Mouse (Mus musculus): Measurements from ENCODE around the gene Dap. TPM values are rescaled to one million over a fixed set of nuclear protein-coding genes. Genes with fewer than 3 reads are reported as not detected.
A peak's percentile ranks its signal among the peaks of the same experiment; 100 is the strongest.

Gene Dap
- total RNA-seq, 2 experiments from 2014 or later = 9.1 to 9.8 TPM

DNA sequence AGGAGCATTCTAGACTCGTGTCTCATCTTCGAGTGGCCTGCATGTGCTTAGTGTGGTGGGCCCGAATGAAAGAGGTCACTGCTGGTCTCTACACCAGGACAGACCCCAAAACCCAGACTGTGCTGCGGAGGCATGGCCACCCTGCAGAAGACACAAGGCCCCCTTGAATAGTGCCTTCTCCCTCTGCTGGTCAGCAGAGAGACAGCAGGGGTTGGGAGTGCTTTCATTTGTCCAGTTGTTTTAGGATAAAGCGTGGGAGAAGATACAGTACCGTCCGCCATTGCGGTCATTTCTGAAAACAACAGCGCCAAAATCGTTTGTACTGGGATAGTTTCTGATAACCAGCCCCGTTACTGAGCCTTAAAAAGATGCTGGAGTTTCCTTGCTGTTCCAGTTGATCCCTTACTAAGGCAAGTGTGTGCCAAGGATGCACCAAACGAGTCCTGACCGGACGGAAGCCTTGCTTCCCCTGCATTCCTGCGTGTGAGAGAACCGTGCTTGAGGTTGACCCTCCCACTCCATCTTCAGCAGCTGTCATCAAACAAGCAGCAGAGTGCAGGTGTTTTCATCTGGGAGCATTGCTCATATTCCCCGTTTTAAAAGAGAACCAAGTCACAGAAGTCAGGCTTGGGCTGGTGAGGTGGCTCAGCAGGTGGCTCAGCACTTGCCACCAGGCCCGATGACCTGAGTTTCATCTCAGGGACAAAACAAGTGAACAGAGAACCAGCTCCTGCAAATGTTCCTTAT, 34.8 kb downstream of the Dap start:
- no peak for DNase-seq (ENCODE audit: extremely low spot score in 1 of 2, low spot score in 1 of 2)

DNA sequence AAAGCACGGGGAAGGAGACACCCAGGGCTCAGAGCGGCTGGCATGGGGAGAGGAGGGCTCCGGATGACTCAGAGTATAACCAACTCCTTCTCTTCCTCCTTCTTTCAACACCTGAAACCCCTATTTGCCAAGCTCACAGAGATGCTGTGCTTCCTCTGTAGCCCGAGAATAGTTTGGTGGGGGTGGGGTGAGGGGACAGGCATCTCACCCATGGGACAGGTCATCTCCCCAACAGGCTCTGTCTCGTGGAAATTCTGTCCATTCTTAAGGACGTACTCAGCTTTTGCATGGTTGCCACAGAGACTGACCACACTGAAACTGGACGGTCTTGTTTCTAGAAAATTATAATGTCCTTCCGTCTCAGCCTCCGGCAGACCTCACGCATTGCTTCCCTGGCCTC, 37.0 kb downstream of the Dap start:
- no peak for DNase-seq (ENCODE audit: extremely low spot score in 1 of 2, low spot score in 1 of 2)

DNA sequence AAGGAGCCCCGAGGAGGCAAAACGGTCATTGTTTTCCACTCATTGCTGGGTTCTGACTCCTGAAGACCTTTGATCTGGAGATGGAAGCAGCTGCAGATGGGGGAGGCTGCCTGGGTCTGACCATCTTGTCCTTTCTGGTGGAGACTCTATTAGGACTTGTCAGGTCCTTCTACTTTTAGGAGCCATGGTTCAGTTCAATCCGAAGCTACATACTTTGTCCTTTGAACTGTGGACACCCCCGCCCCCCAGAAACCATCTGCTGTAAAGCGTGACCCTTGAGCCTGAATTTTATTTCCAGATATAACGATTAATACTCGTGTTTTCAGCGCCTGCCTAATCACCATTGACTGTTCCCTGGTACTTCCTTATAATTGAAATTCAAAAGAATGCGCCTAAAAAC, 38.2 kb downstream of the Dap start:
- DNase-seq (ENCODE audit: extremely low spot score in 1 of 2, low spot score in 1 of 2) = no peak

DNA sequence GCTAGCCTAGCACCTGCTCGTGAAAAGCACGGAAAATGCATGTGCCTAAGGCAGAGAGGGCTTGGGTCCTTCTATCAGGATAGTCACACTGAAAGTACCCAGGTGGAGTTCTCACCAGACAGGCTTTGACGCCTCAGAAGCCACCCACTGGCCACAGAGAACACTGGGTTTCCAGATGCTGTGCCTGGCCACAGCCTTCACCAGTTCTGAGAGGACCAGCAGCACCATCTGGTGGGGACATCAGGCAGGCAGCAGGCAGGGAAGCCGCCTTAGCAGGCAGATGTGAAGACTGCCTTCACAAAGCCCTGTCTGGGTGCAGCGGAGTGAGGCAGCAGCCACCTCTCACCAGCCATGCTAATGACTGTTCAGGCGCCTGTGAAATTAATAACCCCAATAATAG, 40.7 kb downstream of the Dap start:
- peak; percentile 79 to 88 for DNase-seq (ENCODE audit: extremely low spot score in 1 of 2, low spot score in 1 of 2)

DNA sequence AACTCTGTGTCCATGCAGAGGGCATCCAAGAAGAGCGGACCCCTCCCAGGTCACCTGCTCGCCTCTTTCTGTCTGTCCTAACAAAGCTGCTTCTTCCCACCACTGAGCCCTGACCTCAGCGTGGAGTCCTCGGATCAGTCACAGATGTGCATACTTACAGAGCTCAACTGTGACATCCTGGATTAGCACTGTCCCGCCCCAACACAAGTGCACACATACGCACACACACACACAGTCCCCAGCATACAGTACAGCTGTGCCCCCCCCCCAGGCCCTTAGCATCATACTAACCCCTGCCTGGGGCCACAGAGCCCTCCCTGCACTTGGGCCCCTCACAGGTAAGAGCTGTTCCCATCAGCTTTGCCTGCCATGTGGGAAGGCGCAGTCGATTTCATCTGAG, 41.3 kb downstream of the Dap start:
- DNase-seq (ENCODE audit: extremely low spot score in 1 of 2, low spot score in 1 of 2) = no peak

DNA sequence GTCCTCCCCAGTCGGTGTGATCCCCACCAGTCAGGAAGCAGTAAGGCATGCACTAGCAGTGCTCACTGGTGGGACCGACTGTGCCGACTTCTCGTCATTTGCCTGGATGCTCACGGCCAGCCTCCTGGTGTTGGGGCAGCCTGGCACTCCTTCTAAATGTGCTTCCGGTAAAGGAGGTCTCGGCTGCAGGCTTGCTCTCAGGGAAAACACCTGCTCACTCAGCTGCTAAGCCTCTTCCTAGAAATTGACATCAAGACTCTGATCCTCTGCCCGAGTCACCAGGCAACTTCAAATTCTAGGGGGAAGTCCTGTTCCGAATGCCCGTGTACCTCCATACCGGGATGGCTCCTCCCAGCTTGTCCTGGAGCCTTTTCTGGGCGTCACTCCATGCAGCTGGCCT, 41.7 kb downstream of the Dap start:
- no peak for DNase-seq (ENCODE audit: extremely low spot score in 1 of 2, low spot score in 1 of 2)

DNA sequence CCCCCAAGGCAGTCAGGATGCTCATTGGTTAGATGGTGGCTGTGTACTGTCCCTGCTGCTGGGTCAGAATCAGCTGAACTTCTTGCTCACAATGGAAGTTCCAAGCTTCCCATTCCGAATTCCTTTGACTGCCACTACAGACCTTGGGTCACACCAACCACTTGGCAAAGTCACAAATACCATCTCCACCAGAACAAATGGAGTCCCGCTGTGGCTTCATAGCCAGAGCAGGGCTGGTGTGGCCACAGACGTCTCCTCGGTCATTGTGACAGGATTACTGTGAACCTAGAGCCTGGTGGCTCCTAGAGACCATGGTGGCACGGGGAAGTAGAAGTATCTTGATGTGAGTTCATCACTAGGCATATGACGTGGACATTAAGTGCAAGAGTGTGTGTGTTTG, 44.0 kb downstream of the Dap start:
- no peak for DNase-seq (ENCODE audit: extremely low spot score in 1 of 2, low spot score in 1 of 2)

DNA sequence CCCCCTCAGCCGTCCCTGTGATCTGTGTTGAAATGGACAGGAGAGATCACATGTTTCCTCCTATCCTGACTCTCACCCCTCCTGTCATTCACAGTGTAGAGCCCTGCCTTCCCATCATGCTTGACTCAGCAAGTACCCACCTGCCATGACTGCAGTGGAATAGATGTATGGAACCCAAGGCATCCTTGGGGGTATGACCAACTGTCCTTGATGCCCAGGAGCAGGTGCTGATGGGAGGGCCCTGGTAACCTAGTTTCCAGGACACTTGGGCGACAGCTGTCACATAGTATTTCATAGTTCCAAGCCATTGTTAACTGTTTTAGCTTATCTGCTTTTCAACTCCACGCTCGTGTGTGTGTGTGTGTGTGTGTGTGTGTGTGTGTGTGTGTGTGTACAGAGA, 45.4 kb downstream of the Dap start:
- DNase-seq (ENCODE audit: extremely low spot score in 1 of 2, low spot score in 1 of 2) = no peak

DNA sequence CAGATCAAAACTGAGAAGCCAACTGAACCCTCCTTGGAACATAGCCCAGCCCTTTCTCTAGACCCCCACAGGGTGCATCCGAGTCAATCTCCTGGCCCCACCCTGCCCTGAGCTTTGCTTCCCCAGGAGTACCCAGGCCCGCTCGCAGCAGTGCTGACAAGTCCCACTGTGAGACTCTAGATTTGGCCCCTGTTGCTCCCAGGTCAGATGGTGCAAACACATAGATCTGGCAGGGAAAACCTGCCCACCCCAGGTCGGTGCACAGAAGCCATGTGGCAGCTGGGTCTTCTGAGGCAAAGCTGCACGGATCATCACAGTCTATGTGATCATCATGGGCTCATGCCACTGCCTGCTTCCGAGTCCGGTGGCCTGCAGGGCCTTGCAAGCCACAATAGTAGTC, 48.6 kb downstream of the Dap start:
- no peak for DNase-seq (ENCODE audit: extremely low spot score in 1 of 2, low spot score in 1 of 2)

DNA sequence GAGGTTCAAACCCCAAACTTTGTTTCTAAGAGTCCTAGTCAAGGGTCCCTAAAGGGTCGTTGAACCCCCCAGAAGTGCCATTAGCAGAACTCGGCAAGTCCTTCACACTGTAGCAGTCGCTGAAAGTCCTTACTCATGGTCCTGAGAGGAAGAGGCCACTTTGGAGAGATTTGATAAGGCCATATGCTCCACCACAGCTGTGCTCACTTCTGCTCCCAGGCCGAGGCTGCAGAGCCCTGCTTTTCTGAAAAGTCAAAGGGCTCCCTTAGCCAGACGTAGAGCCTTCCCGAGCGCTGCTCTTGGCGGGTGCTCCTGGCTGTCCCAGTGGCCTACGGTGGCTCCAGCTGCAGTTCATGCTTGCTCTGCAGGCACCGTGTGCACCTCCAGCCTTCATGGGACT, 49.4 kb downstream of the Dap start:
- DNase-seq (ENCODE audit: extremely low spot score in 1 of 2, low spot score in 1 of 2) = no peak

DNA sequence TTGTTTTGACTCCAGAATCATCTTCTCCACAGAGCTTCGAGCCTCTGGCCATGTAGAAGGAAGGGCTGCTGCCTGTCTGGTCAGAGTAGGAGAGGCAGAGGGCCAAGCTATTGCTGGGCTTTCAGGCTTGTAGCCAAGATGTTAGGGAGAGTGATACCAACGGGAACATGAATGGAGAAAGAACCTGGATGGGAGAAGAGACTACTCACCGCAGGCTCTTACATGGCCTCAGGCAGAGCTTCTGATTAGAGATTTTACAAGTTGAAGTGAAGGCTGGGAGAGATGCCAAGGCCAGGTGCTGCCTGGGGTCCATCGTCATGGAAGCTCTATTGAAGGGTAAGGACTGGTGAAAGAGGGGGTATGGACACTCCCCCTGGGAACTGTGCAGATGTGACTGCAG, 54.0 kb downstream of the Dap start:
- no peak for DNase-seq (ENCODE audit: extremely low spot score in 1 of 2, low spot score in 1 of 2)

DNA sequence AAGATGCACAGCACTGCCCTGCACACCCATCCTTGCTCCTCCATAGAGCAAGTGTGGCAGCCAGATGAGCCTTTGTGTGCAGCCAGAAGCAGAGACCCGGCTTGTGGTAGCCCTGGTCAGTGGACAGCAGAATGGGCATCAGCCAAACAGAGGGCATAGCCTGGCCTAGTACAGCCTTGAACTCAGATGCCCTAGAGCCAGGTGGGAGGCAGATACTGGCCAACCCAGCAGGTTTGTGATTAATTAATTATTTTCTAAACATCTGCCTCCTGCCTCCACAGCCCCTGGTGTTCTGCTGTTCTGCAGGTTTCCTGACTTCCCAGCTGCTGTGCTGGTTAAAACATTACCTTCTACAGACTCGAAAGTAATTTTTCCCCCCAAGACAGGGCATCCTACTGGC, 55.0 kb downstream of the Dap start:
- DNase-seq (ENCODE audit: extremely low spot score in 1 of 2, low spot score in 1 of 2) = no peak

DNA sequence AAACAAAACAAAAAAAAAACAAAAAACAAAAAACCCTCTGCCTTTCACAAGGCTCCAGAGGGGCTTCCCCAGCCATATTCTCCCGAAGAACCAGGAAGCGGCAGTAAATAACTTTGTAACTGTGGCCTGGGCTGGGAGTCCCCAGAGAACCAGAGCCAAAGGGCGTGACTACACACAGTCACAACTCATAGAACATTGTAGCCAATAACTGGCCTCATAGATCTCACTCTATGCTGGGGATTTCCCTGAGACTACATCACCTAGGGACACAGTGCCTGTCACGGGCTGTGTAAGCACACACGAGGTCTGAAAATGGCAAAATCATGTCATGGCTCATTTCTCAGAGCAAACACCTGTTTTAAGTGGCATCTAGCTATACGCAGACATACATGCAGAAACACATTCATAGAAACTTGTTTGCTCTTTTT, 55.5 kb downstream of the Dap start:
- no peak for DNase-seq (ENCODE audit: extremely low spot score in 1 of 2, low spot score in 1 of 2)

DNA sequence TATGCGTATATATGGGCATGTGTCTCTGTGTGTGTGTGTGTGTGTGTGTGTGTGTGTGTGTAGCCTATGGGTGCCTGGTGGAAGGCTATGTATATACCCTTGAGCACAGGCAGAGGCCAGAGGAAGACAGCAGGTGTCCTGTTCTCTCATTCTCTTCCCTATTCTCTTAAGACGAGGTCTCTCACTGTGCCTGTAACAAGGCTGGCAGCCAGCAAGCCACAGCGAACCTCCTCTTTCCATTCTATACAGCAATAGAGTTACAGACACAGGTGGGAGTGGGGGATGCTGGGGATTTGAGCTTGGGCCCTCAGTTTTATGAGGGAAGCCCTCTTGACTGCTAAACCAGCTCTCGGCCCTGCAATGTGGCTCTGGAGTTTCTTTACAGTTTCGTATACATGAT, 55.9 kb downstream of the Dap start:
- no peak for DNase-seq (ENCODE audit: extremely low spot score in 1 of 2, low spot score in 1 of 2)

DNA sequence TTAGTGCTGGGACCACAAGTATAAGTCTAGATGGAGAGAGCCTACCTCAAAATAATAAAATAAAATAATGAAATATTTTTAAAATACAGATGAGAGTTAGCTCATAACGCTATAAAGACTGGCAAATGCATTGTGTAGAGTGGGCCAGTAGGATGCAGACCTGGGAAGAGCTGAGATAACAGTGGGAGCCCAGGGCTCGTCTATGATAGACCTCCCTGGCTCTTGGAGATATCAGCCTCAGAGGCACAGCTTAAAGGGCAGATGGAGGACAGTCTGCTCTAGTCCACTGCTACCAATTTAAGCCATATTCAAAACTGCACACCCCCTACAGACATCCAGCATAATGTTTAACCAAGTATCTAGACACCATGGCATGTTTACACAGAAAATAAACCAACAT, 56.6 kb downstream of the Dap start:
- no peak for DNase-seq (ENCODE audit: extremely low spot score in 1 of 2, low spot score in 1 of 2)

DNA sequence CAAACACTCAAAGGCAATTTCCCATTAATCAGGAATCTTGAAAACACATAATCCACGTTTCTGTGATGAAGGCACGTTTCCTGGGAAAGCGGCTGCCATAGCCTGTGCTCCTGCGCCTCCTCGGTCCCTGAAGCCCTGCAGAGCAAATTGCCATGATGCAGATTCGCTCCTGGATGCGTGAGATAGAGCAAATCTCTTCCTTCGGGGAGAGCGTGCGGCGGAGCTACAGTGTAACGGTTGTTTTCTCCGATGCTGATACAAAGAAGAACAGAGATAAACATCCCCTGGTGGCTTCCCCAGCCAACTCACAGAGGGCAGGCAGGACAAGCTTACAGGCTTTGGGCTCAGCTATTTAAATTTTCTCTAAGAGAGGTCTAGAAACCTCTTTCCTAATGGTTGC, 57.7 kb downstream of the Dap start:
- no peak for DNase-seq (ENCODE audit: extremely low spot score in 1 of 2, low spot score in 1 of 2)

DNA sequence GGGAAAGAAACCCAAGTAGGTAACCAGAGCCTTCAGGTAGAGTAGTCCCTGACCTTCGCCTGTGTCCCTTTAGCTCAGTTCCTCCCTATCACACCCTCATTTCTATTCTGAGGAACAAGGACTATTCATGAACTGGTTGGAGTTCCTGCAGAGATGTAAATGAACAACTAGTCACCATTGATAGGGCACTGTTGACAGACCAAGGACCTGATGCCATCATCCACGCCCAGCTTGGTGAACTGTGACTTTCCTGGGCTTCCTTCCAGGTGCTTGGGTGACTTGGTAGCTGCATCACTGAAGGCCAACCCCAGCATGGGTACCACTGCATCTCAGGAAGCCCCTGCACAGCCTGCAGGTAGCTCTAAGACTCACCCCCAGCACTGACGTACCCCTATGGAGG, 58.2 kb downstream of the Dap start:
- DNase-seq (ENCODE audit: extremely low spot score in 1 of 2, low spot score in 1 of 2) = no peak

DNA sequence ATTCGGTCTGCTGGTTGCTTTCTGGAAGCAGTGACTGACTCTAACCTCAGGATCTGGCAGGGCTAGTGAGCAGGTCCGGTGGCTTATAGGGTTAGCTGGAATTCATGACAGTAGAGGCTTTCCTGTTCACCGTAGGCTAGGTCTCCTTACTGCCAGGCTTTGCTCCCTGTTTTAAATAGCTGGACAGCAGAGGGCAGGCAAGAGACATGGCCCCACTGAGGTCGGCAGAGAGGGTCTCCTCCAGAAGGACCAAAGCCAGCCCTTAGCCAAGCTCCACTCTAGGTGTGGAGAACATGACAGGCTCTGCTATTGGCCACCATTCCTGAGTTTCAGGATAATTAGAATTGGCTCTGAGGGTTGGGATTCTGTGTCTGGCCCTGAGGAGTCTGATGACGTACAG, 60.0 kb downstream of the Dap start:
- DNase-seq (ENCODE audit: extremely low spot score in 1 of 2, low spot score in 1 of 2) = no peak

DNA sequence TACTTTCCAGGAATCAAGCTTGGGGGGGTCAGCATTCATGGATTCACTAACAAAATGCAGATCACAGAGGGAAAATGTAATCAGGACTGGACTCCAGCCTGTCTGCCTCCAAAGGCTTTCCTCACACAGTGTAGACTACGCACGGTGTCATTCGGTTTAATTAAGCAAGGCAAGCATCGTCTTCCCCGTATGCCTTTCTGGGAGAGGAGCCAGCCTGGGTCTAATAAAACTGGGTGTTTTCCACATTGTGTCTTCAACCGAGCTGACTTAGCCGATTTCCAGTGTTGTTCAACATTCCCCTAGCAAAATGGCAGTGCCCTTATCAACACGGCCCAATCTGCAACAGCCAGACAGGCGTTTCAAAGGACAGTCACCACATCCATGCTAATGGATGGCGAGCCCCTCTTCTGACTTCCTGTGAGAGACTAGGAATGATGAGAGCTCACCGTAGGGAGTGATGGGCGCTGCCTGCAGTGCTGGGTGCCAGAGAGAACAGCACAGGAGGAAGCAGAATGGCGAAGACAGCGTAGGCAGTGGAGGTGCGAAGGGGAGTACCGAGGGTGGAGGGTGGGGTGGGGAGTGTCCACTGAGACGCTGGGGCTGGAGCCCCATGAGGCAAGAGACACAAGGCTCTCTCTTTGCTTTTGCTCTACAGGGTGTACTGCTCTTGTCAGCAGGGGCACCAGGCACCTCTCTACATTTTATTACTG, 61.0 kb downstream of the Dap start:
- no peak for DNase-seq (ENCODE audit: extremely low spot score in 1 of 2, low spot score in 1 of 2)

DNA sequence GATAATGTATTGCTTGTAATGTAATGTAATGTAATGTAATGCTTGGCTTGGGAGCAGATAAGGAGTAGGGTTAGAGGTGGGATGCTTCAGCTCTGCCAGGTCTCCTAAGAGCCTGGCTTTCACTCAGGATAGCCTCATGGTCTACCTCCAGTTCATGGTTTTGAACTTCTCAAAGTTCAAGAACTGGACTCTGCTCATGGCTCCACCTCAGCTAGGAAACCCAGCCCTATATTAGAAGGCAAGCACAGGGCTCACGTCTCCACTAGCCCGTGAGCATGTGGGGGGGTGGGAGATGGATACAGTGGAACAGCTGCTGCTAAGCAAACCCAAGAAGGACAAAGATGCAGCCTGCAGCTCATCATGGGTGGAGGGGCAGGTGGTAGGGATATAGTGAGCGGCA, 61.6 kb downstream of the Dap start:
- no peak for DNase-seq (ENCODE audit: extremely low spot score in 1 of 2, low spot score in 1 of 2)

DNA sequence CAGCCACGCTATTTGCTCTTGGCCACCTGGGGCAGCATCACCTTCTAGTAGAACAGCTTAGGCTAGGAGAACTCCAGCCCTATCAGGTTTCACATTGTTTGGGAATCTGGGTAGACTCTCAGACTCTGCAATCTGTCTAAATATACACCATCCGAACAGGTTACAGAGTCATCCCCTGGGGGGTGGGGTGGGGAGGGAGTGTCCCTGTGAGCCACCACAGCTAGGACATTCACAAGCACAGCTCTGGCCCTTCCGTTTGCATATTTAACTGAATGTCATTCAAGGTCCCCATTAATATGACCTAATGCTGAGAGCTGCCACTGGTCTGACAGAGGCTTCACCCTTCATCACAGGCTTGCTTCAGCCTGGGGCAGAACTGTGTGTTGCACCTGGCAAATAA, 68.5 kb downstream of the Dap start:
- DNase-seq (ENCODE audit: extremely low spot score in 1 of 2, low spot score in 1 of 2) = no peak

DNA sequence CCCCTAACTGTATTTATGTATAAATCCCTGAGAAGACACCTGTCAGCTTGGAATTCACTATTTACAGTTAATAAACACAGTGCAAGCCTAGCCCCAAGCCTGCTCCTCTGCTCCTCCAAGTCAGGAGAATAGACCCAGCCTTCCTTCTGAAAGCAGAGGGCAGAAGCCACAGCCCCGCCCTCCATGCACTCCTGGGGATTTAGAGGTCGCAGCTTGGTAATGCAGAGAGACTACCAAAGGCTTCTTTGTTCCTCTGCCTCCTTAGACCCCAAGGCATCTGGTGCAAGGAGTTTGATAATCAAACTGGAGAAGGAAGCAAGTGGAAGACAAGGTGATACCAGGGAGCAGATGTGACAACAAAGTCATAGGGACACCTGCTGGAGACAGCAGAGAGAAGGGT, 70.2 kb downstream of the Dap start:
- no peak for DNase-seq (ENCODE audit: extremely low spot score in 1 of 2, low spot score in 1 of 2)
